Mouse (Mus musculus) left cerebral cortex, adult 18-20 months (tissue): ENCODE data around the gene Cldn8. TPM values are rescaled to one million over a fixed set of nuclear protein-coding genes. Genes with fewer than 3 reads are reported as not detected.
A peak's percentile ranks its signal among the peaks of the same experiment; 100 is the strongest.

Source experiments
- DNase-seq, 2 experiments: peaks; one replicate each; pipeline ENCODE4 v3.0.0; 2021 to 2022; ENCODE audit warnings: low spot score in 2 of 2, mixed read lengths in 1 of 2
- long read RNA-seq, 2 experiments: library from polyadenylated mRNA; stranded (forward); transcript quantifications; one replicate each; pipeline ENCODE4 v2.0.0; 2021
- total RNA-seq, 2 experiments: library from RNA; stranded (reverse); gene quantifications; 2 replicates each; pipeline ENCODE4 v1.2.3; 2021

The Cldn8 gene
- total RNA-seq, result not detected
- long read RNA-seq, experiment 1, result 0 reads
- long read RNA-seq, experiment 2, result 0 reads

DNA sequence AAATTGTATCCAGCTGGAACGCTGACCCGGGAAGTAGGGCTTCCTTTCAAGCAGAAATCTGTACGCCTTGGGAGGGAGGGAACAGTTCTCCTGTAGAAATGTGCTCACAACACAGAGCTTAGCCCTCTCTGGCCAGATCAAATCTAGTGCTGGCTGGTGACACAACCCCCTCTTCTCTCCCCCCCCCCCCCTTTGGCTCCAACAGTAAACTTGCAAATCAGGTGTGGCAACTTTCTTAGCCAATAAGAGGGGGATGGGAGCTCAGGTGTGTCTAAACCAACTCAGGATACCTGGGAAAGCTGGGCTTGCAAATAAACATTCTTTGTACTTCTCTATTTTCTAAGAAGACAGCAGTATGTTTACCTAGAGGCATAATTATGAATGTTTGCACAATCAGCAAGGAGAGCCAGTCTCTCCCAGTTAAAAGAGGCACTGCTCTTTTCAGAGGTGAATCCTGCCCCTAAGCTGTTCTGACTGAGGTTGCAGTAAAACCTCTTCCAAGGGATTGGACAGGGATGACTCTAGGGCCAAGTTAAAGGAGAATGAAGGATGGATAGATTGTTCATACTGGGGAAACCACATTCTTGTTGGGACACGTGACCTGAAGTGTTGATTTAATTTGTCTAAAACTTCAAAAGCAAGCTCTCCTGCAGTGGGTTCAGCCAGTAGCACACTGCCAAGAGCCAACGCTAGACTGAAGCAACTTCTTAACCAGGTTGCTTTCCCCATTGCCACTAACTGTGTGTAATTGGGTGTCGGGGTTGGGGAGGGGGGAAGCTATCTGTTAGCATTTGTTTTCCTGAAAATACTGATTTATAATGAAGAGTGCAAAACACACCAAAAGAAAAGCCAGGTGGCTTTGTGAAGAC lies at the start of gene Cldn8:
Gene Cldn8 (minus strand): TSS at position 139 of the 869 bp plus-strand sequence.
- DNase-seq, result no peak

DNA sequence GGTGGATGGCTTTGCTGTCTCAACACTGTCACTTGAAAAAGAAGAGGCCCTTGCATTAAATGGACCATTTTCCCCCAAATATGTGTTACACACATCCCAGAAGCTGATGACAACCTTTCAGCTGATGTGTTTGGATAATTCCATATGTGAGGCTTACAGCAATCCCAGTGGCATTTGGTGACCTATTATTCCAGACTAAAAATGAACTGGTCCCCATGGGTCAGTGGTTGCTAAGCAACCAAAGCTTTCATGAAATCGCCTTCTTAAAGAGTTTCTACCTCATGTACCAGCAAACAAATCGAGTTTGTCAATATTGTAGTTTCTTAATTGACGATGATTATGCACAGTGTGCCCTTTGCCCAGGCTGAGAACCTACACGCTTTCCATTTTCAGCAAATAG lies 49.7 kb upstream of the Cldn8 start:
- DNase-seq, result no peak

DNA sequence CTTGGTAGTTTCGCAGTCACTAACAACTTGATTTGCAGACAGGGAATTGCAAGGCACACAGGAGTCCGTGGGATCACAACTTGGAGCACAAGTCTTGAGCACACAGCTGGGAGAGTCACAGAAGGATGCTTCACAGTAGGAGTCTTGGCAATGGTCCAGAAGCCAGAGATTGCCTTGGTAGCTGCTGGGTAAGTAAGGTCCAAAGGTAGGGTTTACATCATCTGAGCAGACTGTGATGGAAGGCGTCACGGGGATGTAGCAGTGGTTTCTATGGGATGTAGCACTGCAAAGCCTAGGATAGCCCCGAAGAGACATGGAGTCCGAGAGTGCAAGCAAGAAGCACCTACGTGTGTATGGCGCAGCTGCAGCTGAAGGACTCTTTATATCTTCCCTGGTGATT lies 48.9 kb upstream of the Cldn8 start, which contains the start of gene Krtap24-1:
Gene Krtap24-1 (minus strand): TSS at position 358 of the 400 bp plus-strand sequence.
- no peak for DNase-seq

DNA sequence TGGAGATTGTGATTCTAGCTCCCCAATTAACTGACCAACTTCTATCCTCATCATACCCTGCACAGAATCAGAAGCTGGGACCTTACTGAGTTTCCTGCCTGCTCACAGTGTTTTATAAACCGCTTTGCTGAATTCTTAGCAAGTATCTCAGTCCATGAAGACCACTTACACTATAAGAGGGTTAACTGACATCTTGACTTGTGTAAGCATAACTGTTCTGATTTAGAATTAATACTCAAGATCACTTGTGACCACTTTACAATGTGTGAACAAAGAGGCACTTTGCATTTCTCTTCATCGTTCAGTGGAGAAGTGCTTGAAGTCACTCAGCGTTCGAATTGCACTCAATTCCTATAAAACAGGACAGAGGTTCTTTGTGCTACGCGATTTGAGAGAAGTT lies 41.6 kb upstream of the Cldn8 start:
- no peak for DNase-seq

DNA sequence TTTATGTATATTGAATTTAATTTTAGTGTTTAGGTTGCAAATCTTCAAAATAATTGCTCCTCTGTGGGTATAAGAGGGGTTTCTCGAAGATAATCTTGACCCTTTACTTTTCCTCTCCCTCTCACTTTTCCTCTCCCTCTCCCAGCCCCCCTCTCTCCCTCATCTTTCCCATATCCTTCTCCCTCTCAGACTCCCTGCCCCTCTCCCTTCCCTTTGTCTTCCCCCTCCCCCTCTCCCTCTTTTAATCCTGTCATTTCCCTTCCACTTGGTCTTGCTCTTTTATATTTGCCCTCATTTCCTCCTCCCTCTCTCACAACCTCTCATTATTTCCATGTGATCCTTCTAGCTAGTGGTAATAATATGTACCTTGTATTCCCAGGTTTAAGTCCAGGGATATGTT lies 39.5 kb upstream of the Cldn8 start:
- DNase-seq, result no peak

DNA sequence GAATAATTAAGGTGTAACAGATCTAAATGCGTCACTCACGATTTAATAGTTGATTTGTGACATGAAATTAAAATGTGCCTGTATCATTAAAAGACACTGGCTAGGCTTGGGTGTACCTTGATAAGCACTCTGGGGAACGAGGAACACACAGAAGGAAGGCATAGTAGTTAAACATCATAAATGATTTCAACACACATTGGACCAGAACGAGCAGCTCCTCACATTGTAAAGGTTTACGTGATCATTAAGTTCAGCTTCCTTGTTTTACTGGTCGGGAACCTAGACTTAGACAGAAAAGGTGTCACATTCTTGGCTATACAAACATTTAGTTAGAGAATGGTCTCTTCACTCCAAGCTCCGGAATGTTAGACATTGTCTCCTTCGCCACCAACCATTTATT lies 37.3 kb upstream of the Cldn8 start:
- DNase-seq, result no peak

DNA sequence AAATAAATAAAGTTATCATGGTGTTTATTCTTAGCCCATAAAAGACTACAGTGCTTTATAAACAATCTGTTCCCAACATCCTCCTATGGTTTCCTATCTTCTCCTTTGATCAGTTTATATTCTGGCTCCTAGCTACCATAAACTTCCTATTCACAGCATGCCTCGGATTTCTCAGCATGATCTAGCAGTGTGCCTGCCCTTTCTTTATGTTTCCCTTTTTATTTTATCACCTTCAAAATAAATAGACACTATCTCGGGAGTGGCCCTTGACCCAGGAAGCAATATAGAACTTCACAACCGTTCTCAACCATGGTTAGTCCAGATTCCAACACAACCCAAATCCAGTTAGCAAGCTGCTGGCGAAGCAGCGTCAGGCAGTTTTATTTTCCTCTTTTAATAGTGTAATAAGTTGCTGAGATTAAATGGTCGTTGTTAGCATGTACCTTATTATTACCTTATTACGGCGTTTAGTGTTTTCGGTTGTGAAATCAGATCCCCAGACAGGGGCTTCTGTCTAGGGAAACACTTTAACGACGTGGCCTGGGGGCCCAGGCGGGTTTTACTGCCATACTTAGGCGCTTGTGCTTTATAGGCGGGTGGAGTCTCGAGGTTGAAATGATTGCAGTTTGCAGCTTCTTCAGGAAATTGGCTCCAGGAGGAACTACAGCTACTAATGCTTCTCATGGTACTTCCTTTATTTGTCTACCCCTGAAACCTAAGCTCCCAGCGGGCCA lies 36.7 kb upstream of the Cldn8 start:
- DNase-seq, result no peak

DNA sequence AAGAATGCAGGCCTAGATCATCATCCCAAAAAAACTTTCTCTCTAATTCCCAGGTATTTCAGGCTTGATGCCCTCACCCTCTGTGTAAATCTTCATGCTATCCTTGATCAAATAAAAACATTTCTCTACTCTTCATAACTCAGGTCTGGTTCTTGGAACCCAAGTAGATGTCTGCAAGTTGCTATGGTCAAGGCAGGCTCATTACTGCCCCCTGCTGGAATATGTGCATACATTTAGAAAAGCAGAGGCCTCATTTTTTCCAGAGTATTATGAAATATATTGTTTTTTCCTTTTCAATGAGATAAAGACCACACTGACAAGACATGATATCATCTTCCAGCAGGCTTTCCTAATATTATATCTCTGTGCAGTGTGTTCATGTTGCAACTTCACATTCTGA lies 29.8 kb upstream of the Cldn8 start:
- DNase-seq, result no peak

DNA sequence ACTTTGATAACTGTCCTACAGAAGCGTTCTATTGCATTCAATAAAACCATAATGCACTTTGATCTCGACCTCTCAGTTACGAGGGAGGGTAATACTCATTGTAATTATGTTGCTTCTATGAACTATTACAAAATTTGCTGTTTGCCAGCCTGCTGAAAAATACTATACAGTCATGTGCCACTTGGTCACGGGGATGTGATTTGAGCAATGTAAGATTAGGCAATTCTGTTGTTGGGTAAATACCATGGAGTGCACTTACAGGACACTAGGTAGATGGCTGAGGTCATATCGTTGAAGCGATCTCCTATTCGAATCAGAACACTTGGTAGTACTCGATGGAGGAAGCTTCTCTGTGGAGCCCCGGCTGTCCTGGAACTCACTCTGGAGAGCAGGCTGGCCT lies 20.4 kb upstream of the Cldn8 start:
- DNase-seq, result no peak

DNA sequence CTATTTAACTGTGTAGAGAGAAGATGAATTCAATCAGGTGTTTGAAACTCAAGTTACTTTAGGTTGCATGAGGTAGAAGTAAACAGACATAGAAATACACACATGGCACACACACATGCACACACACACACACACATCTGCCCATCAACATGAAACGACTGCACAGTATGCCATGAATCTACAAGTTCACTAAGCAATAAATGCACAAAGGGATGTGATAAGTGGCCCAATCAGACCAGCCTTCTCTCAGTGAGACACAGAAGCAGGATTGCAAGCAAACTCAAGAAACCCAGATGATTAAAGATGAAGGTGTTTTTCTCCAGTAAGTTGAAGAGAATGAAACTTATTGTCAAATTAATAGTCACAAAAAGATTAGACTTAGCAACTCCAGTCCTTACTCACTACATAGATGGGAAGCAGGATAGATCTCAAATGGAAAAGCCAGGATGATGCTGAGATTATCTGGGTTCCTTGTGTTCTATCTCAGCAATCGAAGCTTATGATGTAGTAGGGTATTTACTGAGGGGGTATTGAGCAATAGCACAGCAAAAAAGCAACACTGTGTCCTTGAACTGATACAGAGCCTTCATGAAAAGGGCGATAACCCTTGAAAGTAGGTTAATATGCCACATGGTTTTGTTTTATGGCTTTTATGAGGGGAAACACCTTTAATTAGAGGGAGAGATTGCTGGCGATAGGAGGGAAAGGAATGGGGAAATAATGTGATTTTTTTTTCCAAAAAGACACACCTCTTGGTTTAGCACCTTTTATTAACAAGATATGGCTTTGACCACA lies 13.1 kb upstream of the Cldn8 start:
- DNase-seq, result no peak

DNA sequence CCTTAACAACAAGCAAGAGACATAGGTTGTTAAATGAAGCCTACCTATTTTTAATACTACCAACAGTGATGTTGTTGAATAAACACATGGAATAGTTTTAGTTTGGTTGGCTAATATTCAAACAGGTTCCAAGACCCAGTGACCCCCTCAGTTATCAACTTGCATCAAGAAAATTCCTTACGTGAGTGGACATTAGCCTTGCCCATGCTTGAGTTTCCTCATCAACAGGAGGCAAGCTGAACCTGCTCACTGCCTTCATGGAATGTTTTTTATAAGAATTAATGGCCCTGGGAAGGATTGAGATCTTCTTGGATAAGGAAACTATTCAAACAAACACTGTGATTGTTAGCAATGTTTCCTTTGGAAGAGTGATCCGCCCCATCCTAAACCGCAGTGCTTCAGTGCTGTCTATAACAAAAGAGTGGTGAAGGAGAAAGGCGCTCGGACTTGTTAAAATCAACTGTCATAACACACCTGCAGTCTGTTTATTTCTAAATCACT lies 10.0 kb upstream of the Cldn8 start:
- no peak for DNase-seq

DNA sequence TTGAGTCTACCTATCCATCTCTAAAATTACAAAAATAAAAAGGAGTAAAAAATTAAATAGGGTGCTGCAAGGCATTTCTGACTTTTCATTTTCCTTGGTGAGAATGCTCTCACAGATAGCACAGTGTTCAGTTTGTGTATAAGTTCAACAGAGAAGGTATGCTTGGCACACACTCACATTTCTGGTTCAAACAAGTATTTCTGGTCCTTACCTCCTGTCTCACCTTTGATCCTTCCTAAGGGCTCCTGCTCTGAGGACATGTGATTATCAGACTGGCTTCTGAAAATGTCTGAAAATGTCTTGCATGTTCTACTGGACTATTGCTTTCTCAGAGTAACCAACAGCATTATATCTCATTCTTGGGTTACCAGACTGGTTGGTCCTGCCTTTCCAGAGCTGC lies 7.2 kb upstream of the Cldn8 start:
- DNase-seq, result no peak

DNA sequence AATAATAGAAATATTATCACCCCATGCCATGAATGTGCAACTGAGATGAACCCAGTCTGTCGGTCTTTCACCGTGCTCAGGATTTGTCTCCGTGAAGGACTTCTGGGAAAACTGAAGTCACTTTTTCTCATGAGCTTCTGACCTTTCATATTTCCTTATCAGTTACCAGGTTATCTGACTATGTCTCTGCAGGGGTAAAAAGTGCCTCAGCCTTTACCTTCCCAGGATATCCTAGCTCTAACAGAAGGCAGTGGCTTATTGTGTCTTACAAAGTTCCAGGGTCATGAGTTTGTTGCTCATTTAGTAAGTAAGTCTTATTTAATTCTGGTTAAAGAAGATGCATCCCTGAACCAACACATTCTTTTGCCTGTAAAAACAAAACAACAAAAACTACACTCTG lies 6.7 kb upstream of the Cldn8 start:
- no peak for DNase-seq

DNA sequence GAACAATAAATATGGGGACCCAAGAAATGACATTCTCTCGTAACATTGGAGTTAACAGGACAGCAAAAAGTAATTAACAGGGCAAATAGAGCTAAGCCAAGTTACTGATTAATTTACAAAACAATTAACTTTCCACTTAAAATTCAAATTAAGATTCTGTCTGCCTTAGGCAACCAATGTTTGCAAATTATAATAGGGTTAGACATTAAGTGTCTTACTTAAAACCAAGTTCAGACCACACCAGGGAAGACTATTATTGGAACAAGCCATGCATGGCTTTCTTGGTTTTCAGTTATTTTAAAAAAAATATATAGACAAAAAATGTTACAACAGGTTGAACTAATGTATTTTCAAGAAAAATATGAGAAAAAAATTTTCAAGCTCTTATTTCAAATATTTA lies 6.1 kb upstream of the Cldn8 start:
- DNase-seq, result no peak

DNA sequence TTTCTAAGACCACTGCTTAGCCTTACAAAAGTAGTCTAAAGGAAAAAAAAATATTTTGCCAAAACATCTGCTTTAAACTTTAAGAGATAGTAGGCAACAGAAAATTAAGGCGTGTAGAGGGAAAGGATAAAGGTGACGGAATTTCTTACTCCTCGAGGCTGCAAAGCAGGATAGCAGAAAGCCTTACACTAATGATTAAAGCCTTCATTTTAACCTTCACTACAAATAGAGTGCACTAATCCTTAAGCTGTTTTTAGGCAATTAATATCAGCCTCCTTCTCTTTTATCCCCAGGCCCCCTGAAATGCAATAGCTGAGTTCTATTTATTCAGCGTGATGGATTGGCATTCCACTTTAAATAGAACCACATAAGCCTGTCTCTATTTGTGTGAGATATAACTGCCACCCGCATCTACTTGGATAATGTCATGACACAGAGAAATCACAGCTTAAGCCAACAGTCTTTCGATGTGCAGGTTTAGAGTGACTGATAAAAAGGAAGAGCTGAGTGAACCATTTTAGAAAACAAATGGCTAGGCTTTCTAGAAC lies 1.3 kb downstream of the Cldn8 start:
- no peak for DNase-seq

DNA sequence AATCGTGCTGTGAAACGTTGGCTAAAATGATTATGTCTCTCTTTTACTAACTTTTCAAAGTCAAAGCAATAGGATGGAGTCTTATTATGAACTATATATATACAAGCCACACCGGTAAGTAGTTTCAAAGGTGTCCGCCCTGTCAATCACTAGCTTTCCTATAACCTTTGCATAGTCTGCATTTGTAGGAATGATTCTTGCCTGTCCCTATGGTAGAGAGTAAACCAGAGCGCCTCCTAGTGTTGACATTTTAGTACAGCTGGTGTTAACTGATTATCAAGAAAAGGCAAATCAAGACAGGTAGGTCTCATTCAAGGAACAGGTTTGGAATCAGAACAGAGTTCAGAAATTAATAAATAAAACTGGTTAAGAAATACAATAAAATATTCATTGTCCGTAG lies 20.5 kb downstream of the Cldn8 start:
- peak; percentile 5 to 23 for DNase-seq

DNA sequence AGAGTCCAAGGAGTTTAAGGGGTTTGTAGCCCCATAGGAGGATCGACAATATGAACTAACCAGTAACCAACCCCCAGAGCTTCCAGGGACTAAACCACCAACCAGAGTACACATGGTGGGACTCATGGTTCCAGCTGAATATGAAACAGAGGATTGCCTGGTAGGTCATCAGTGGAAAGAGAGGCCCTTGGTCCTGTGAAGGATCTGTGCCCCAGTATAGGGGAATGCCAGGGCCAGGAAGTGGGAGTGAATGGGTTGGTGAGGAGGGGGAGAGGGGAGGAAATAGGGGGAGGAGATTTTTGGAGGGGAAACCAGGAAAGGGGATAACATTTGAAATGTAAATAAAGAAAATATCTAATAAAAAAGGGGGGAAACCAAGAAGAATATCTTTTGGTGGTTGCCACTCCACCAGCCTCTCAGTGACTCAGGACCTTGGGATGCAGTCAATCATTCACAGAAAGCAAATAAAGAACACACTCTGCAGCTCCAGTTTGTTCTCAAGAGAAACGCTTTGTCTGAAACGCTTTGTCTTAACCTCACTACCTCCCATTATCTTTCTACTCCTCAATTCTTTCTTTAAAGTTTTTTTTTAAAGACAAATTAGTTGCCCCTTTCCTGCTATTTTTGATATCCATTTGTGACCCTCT lies 23.0 kb downstream of the Cldn8 start:
- DNase-seq, result no peak

DNA sequence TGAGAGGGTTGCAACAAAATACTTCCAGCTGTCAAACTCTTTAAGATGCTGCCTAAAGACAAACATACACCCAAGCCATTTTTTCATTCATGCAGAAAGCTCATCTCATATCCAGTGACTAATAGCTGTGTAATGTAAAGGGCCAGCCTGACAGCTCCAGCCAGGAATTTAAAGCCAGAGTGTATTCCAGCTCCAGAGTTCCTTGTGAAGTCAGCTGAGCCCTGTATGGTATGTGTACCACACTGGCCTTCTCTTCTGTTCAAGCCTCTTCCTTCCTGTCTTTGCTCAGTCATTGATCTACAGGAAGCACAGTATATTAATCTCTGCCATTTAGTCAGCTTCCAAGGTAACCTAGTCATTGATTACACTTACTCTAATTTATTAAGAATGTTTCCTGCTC lies 51.6 kb downstream of the Cldn8 start:
- no peak for DNase-seq
